Mouse (Mus musculus): ENCODE results near the gene Tmem131. TPM values are rescaled to one million over a fixed set of nuclear protein-coding genes. Genes with fewer than 3 reads are reported as not detected.

Gene Tmem131
- total RNA-seq (2023; ENCODE audit: inconsistent age), result 79.8 to 83.2 TPM (median 81.8 TPM) in 4 replicates

DNA sequence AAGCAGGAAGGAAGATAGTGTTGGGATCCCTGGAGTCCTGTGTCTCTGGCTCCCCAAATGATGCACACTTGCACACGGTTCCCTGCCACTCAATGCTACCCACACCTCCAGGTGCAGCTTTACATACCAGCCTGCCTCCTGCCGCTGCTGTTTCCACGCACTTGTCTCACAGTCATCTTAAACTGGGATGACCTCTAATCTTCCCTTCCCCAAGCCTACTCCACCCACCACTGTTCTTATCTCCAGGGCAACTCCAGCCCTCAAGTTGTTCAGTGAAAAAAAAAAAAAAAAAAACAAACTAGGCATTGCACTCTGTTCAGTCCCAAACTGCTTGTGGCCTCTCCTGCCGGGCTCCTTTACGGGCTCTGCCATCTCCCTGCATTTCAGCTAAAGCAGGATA, at the start of gene Tmem131:
Tmem131 (minus strand) TSS at position 14 of the 400 bp plus-strand sequence.

DNA sequence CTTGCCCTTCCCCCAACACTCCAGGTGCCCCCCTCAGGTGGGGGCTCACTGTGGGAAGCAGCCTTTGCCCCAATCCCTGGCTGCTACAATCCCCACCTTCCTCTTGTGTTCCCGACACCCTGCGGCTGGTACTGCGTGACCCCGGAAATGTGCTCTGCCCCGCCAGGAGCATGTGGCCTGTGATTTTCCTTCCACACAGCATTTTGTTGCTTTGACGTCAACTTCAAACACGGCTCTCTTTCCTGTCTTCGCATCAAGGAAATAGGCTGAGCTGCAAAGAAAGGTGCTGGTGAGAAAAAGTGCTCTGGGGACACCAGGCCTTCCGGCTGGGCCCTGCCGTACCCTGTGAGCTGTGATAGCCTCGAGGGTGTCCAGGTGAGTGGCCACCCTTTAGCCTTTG, 181.9 kb downstream of the Tmem131 start, which contains the start of gene Zap70:
Zap70 (plus strand) TSS at position 231 of the 400 bp plus-strand sequence.

Other genes starting within 250 kb of the Tmem131 start
- gene 4933424G06Rik, start 233.5 kb downstream of the Tmem131 start, total RNA-seq (2023; ENCODE audit: inconsistent age), result not detected in 4 replicates
- 82.6 to 96.9 TPM (median 86.7 TPM) in 4 replicates for gene Actr1b, start 229.2 kb downstream of the Tmem131 start, total RNA-seq (2023; ENCODE audit: inconsistent age)
- gene Zap70, start 181.9 kb downstream of the Tmem131 start, total RNA-seq (2023; ENCODE audit: inconsistent age), result 3.2 to 5.7 TPM (median 4.0 TPM) in 4 replicates
- gene Vwa3b, start 82.9 kb upstream of the Tmem131 start, total RNA-seq (2023; ENCODE audit: inconsistent age), result 0.80 TPM in 1 of 4 replicates, not detected in the others